Mouse (Mus musculus) heart, embryonic 13.5 days (tissue): ENCODE measurements around the gene Sst. TPM values are rescaled to one million over a fixed set of nuclear protein-coding genes. Genes with fewer than 3 reads are reported as not detected.
"Not testable (repeated sequence)": the region's sequence is repeated elsewhere in the genome, so short reads cannot be mapped to it uniquely, and the experiment has no call there.

ENCODE experiments used
- ATAC-seq: fragments of 200-750 bp; cut with Nextera tagmentation; 2 replicates; pipeline ENCODE4 v1.8.0; 2017; ENCODE audit warnings: moderate TSS enrichment; ENCODE audit not compliant: insufficient number of reproducible peaks, low FRiP score, low TSS enrichment; ENCODE audit errors: extremely low read depth
- H3K27ac ChIP-seq: fragments of 300-500 bp; sonication (generic); replicated peaks from 2 replicates; pipeline ENCODE4 v1.5.1; 2015; ENCODE audit warnings: moderate library complexity, mild to moderate bottlenecking, inconsistent platforms
- H3K27me3 ChIP-seq: fragments of 300-500 bp; sonication (generic); replicated peaks from 2 replicates; pipeline ENCODE4 v1.6.1; 2015; ENCODE audit warnings: mild to moderate bottlenecking, inconsistent platforms
- H3K36me3 ChIP-seq: fragments of 300-500 bp; sonication (generic); 2 replicates; pipeline ENCODE4 v1.6.1; 2015; ENCODE audit warnings: mild to moderate bottlenecking, inconsistent platforms
- H3K4me1 ChIP-seq: fragments of 300-500 bp; sonication (generic); 2 replicates; pipeline ENCODE4 v1.6.1; 2015; ENCODE audit warnings: inconsistent platforms
- H3K4me2 ChIP-seq: fragments of 300-500 bp; sonication (generic); 2 replicates; pipeline ENCODE4 v1.6.1; 2015; ENCODE audit warnings: inconsistent platforms, mild to moderate bottlenecking, moderate library complexity
- H3K4me3 ChIP-seq: fragments of 300-500 bp; sonication (generic); 2 replicates; pipeline ENCODE4 v1.5.1; 2015; ENCODE audit warnings: moderate library complexity, mild to moderate bottlenecking, inconsistent platforms
- H3K9ac ChIP-seq: fragments of 300-500 bp; sonication (generic); 2 replicates; pipeline ENCODE4 v1.6.1; 2015; ENCODE audit warnings: inconsistent platforms, mild to moderate bottlenecking, moderate library complexity
- H3K9me3 ChIP-seq: fragments of 300-500 bp; sonication (generic); 2 replicates; pipeline ENCODE4 v1.6.1; 2016; ENCODE audit warnings: inconsistent platforms
- WGBS: fragments of 180-500 bp; shearing (Covaris S2); methylation state at CpG from one replicate; pipeline ENCODE4 v1.1.7; 2015; ENCODE audit warnings: mixed read lengths; 5-methylcytosine and 5-hydroxymethylcytosine counted together
- polyA plus RNA-seq: library from polyadenylated mRNA; unstranded; fragments of >200 nt; fragmentation: Nextera tagmentation; extraction: Ambion mirVana; gene quantifications from 2 replicates; pipeline ENCODE4 v1.2.1, GENCODE M21; 2015

Gene Sst
- polyA plus RNA-seq, 1 experiment from 2014 or later, result 0.21 TPM

DNA sequence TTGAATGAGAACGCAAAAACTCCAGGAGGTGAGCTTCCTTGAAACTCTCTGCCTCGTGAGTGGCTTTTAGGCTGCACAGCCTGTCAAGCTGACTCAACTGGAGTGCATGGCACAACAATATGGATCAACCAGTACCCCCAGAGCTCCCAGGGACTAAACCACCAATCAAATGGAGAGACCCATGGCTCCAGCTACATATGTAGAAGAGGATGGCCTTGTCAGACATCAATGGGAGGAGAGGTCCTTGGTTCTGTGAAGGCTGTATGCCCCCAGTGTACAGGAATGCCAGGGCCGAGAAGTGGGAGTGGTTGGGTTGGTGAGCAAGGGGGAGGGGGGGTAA, 18.2 kb upstream of the Sst start:
- H3K9ac ChIP-seq, H3K4me1 ChIP-seq, H3K27ac ChIP-seq, H3K4me2 ChIP-seq, H3K4me3 ChIP-seq, H3K36me3 ChIP-seq, ATAC-seq, H3K27me3 ChIP-seq, H3K9me3 ChIP-seq: not testable (repeated sequence)
- 67% methylated on average over 3 of the region's 3 CpGs for WGBS

DNA sequence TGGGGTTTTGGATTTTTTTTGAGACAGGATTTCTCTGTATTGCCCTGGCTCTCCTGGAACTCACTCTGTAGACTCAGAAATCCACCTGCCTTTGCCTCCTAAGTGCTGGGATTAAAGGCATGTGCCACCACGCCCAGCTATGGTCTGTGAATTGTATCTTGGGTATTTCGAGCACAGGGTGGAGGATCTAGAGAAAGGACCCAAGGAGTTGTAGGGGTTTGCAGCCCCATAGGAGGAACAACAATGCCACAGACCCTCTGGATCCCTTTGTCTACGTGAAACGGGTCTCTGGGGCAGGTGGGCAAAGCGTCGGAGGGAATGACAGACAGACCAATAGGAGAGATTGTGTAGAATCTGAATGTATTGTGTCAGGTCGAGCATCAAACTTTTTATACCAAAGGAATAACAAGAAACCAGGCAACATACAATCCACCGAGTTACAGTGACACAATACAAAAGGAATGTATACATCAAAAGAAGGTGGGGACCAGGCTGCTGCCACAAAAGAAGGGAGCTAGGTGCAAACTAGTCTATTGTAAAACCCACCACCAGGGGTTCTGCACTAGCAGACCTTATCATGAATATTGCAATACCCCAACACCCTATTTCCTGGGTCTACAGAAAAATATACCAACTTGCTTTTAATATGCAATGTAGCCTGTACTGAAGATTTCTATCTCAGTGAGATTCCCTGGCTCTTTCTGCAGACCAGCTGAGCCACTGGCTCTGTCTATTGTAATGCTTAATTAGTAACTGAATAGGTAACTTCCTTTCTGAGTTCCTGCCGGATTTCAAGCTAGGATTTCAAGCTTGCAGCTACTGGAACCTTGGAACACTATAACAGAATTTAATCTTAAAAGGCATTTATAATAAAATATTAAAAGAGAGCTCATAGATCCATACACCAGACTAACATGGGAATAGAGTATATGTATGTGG, 17.6 kb upstream of the Sst start:
- not testable (repeated sequence) for H3K9me3 ChIP-seq, H3K36me3 ChIP-seq, H3K4me2 ChIP-seq, H3K4me1 ChIP-seq, H3K27ac ChIP-seq, H3K4me3 ChIP-seq, H3K27me3 ChIP-seq, ATAC-seq, H3K9ac ChIP-seq
- WGBS, result 77% methylated on average over 9 of the region's 9 CpGs

DNA sequence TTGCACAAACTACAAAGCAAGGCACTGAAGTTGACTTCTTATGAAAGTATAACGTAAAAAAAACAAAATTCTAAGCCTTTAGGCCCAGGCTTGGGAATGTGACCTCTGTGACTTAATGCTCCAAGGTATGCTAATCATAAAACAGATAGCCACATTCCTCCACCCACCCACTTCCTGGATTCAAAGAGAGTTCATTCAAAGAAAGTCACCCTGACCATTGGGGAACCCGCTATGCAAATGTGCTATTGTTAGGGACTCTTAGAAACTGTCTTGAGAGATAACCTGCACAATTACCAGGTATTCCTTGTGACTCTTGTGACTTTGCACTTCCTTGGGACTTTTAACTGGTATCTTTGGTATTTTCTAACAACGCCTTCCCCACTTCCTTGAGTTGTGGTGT, 15.8 kb upstream of the Sst start:
- not testable (repeated sequence) for H3K27ac ChIP-seq, H3K27me3 ChIP-seq, H3K36me3 ChIP-seq, H3K4me2 ChIP-seq, H3K4me3 ChIP-seq, H3K4me1 ChIP-seq, ATAC-seq, H3K9ac ChIP-seq, H3K9me3 ChIP-seq
- WGBS, result 85% methylated on average over 3 of the region's 3 CpGs

DNA sequence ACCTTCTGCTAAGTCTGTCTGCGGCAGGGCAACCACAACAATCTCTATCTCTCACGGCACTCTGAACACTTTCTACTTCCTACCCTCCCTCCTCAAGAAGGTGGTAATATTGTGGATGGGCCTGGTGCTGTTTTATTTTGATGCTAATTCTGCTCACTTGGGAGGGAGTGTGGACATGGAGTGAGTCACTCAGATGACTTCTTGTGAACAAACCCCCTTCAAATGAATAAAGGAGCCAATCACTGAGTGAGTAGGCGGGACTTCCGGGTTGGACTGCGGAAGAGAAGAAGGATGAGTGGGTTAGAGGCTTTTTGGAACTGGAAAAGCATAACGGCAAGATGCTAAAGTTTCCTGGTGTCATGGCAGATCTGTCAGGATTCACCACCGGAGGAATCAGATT, 10.7 kb upstream of the Sst start:
- 77% methylated on average over 7 of the region's 7 CpGs for WGBS

DNA sequence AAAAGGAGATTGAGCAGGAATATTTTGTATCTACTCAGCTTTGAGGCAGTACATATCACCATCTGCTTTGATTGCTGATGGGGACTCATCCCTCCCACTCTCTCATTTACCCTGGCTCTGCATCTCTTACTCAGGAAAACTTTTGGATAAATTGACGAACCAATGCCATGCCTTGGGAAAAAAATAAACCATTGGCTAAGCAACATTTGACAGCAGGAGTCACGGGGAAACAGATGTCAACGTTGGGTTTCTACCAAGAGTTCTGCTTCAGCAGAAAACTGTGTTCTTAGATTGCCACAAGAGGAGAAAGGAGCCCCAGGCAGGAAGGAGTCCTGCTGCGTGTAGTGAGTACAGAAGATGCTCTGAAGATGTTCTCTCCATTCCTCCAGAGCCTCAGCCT, 9.3 kb upstream of the Sst start:
- WGBS, result 71% methylated on average over 4 of the region's 4 CpGs
- Histone ChIP-seq H3K4me3 (no peak overlapping the region), H3K4me1 (peaks cover 13% of the 10 kb centered on the region), H3K27ac (no peak overlapping the region), H3K9me3 (no peaks in the 10 kb centered on the region), H3K27me3 (peaks cover 36% of the 10 kb centered on the region), H3K9ac (no peak overlapping the region), H3K4me2 (no peak overlapping the region), H3K36me3 (no peaks in the 10 kb centered on the region)
- ATAC-seq, result no peak

More for the DNA sequence above, 10.7 kb upstream of the Sst start:
- Histone ChIP-seq H3K9me3 (no peaks in the 10 kb centered on the region), H3K4me1 (peaks cover 13% of the 10 kb centered on the region), H3K4me3 (no peak overlapping the region), H3K27me3 (peaks cover 26% of the 10 kb centered on the region), H3K4me2 (no peak overlapping the region), H3K27ac (no peak overlapping the region), H3K36me3 (no peaks in the 10 kb centered on the region), H3K9ac (no peak overlapping the region)
- ATAC-seq, result no peak

DNA sequence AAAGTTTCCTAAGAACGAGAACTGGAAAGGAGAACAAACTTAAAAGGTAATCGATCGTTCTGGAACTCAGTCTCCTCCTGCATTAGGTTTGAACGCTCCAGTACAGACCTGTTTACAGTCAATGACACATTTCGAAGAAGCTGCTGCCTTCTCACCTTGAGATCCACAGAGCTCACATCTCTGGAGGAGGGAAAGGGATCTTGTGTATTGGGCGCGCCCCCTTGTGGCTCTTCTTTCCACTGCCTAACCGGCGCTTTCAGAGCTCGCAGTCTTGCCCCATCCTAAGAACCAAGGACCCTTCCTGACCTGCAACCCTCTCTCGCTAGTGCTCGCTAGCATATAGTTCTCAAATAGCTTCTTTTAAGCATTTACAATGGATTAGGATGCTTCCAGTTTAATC, 8.1 kb upstream of the Sst start:
- H3K9me3 ChIP-seq, result no peaks in the 10 kb centered on the region
- H3K4me3 ChIP-seq, result peak overlapping the region; percentile 36; the same call in 1 of the 2 replicates
- H3K4me1 ChIP-seq, result peaks cover 13% of the 10 kb centered on the region
- no peak overlapping the region for H3K9ac ChIP-seq
- whole genome bisulfite sequencing, result 12% methylated on average over 12 of the region's 12 CpGs
- ATAC-seq, result no peak
- H3K27me3 ChIP-seq, result peaks cover 36% of the 10 kb centered on the region
- no peaks in the 10 kb centered on the region for H3K36me3 ChIP-seq
- H3K4me2 ChIP-seq, result peak overlapping the region; percentile 68
- H3K27ac ChIP-seq, result no peak overlapping the region

DNA sequence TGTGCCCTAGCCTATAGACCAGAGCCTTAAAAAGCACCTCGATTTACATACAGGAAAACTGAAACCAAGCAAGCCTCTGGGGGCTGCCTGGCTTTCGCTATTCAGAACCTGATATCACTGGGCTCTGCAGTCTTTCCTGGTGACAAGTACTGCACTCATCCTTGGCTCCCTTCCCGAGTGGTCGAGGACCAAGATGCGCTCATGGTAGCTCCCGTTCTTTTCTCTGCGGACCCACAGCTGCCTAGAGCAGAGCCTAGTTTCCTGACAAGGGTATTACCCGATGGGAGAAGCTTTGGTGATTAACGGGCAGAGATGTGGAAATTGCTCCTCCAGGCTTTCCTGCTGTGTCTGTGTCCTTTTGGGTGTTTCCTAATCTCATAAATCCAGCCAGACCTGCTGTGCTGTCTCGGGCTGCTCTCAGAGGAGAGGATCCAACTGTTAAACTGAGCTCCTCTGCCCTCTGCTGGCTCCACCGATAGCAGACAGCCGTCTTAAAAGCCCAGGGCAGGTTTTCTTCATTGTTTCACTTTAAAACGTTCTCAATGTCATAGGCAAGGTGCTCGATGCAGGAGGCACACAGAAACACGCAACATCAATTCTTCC, 7.3 kb upstream of the Sst start:
- Histone ChIP-seq H3K4me2 (peak overlapping the region; percentile 68), H3K4me3 (peak overlapping the region; percentile 36), H3K9me3 (no peaks in the 10 kb centered on the region), H3K27me3 (peaks cover 42% of the 10 kb centered on the region), H3K4me1 (peaks cover 13% of the 10 kb centered on the region), H3K9ac (peak overlapping the region; percentile 30; the same call in 1 of the 2 replicates), H3K27ac (no peak overlapping the region), H3K36me3 (no peaks in the 10 kb centered on the region)
- WGBS, result 8% methylated on average over 15 of the region's 15 CpGs
- no peak for ATAC-seq

DNA sequence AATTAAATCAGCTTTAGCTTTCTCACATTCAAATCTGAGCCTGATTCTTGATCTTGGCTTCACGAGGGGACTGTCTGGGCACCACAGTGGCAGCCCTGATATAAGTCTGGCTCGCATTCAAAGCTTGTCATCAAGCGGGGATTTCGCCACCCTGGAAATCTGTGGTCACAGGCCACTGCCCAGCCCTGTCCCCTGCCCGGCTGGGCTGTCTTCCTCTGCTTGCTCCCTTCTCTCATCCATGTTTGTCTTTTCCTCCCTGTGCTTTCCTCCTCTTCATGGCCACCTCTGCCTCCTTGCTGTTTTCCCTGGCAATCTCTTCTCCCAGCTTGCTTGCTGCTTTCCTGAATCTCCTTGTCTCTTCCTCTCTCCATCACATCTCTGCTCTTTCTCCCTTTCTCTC, 6.7 kb upstream of the Sst start:
- Histone ChIP-seq H3K4me1 (peaks cover 13% of the 10 kb centered on the region), H3K9me3 (no peaks in the 10 kb centered on the region), H3K9ac (peak overlapping the region; percentile 30; the same call in 1 of the 2 replicates), H3K4me2 (peak overlapping the region; percentile 68), H3K27me3 (peaks cover 48% of the 10 kb centered on the region), H3K36me3 (no peaks in the 10 kb centered on the region), H3K27ac (no peak overlapping the region), H3K4me3 (peak overlapping the region; percentile 36; the same call in 1 of the 2 replicates)
- no peak for ATAC-seq
- 36% methylated on average over 5 of the region's 5 CpGs for WGBS

DNA sequence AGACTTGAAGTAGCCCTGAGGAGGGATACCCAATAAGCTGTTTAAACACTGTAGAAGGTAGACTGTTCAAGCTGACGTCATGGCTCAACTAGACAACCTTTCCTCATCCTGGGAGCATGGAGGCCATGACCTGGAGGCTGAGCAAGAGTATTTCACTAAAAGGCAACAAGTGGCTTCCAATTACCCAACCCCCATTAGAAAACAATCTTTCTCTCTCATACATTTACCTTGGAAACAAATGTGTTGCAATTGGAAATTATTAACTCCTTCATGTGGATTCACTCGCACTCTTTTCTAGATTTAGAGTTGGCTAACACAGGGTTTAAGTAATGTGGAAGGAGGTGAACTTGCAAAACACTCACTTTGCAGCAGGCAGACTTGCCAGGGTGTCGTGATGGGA, 4.4 kb upstream of the Sst start:
- WGBS, result 70% methylated on average over 3 of the region's 3 CpGs
- Histone ChIP-seq H3K4me3 (no peak overlapping the region), H3K4me1 (peaks cover 13% of the 10 kb centered on the region), H3K36me3 (no peaks in the 10 kb centered on the region), H3K9me3 (no peaks in the 10 kb centered on the region), H3K9ac (no peak overlapping the region), H3K4me2 (no peak overlapping the region), H3K27ac (no peak overlapping the region), H3K27me3 (peaks cover 66% of the 10 kb centered on the region)
- no peak for ATAC-seq

DNA sequence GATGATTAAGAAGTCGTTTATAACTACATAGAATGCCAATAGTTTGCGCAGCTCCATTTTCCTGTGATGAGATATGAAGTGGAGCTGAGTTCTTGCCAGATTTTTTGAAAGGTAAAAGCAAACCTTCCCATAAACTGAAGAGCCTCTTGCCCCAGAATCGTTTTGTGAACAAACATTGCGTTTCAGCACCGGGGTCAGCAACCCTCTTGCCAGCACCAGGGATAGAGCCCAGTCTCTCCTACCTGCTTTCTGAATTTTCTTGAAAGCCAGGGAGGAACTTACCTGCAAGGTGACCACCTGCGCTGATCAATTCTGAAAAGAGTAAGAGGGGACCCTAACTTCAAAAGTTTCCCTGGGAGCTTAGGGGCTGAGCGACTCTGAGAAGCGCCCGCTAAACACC, 607 bp downstream of the Sst start:
- no peaks in the 10 kb centered on the region for H3K4me1 ChIP-seq
- no peak overlapping the region for H3K4me2 ChIP-seq
- H3K4me3 ChIP-seq, result no peak overlapping the region
- peaks cover 44% of the 10 kb centered on the region for H3K27me3 ChIP-seq
- no peaks in the 10 kb centered on the region for H3K9me3 ChIP-seq
- H3K36me3 ChIP-seq, result no peaks in the 10 kb centered on the region
- H3K9ac ChIP-seq, result no peak overlapping the region
- WGBS, result 8% methylated on average over 9 of the region's 9 CpGs
- no peak for ATAC-seq
- H3K27ac ChIP-seq, result no peak overlapping the region

DNA sequence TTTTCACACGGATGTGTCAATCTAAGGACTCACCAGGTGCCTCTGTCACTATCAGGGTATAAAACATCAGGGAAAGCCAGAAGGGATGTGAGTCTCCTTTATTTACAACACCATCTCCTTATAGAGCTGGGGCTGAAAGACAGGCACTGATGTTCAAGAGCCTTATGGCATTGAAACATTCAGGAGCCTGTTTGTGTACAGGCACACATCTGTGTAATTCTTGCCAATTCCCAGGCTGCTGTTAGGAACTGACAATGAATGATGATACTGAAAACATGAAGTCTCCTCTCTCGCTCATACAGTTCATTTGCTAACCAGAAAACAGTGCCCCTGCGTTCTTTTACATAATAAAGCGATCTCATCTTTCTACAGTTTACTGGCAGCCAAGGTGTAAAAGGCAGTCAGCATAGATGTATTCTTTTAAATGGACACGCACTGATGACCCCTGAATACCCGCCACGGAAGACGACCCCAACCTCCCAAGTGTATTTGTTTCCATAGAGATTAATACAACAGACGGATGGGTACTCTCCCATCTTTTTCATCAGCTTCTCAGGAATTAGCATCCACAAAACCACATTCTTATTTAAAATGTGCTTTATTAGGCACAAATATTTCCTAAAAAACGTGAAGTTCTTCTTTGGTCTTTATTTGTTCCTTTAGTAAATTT, 2.7 kb downstream of the Sst start:
- Histone ChIP-seq H3K9ac (no peak overlapping the region), H3K36me3 (no peaks in the 10 kb centered on the region), H3K9me3 (no peaks in the 10 kb centered on the region), H3K4me1 (no peaks in the 10 kb centered on the region), H3K27me3 (peaks cover 38% of the 10 kb centered on the region), H3K4me2 (no peak overlapping the region), H3K4me3 (no peak overlapping the region), H3K27ac (no peak overlapping the region)
- ATAC-seq, result no peak
- 65% methylated on average over 10 of the region's 10 CpGs for whole genome bisulfite sequencing
